Mouse (Mus musculus): Measurements from ENCODE around the gene Phyhd1. TPM values are rescaled to one million over a fixed set of nuclear protein-coding genes. Genes with fewer than 3 reads are reported as not detected.
A peak's percentile ranks its signal among the peaks of the same experiment; 100 is the strongest.

The Phyhd1 gene
- total RNA-seq (2021): 10 to 100 TPM; 10.4 to 18.7 TPM
- long read RNA-seq, experiment 1, transcript Phyhd1-204 (12 exons, 1,325 nt): major isoform, 5 of 11 reads
- long read RNA-seq, experiment 1, partial matches to known transcripts: 3 of 11 reads
- long read RNA-seq, experiment 1, other reads (novel, unspliced or antisense): 3 of 11 reads
- long read RNA-seq, experiment 2, partial matches to known transcripts: 1 of 5 reads
- long read RNA-seq, experiment 2, other reads (novel, unspliced or antisense): 3 of 5 reads

DNA sequence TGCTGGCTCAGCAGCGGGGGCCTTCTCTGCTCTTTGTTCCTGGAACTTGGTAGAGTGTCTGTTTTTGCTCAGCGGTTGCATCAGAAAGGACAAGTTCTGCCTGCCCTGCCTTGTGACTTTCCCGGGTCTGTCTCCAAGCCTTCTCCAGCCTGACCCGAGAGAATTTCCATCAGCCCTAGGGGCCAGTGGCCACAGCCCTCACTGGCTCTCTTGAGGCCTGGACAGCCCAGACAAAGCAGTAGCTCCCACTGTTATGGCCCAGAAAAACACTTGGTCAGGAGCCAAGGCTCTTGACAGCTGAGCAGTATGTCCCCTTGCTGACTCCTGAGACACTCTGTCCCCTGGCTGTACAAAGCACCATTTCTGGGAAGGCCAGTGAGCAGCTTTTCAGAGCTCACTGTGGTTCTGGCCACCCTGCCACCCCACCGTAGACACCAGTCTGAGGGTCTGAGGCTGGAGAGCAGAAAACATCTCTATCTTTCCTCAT lies at the start of gene Phyhd1:
Gene Phyhd1 (plus strand): TSS at position 437 of the 487 bp plus-strand sequence.
- peak; percentile 87 for DNase-seq (ENCODE audit: low spot score)

GRCm38 (mm10) chr2:30216293-30216692 lies 49.7 kb upstream of the Phyhd1 start:
- DNase-seq (ENCODE audit: low spot score): no peak

DNA sequence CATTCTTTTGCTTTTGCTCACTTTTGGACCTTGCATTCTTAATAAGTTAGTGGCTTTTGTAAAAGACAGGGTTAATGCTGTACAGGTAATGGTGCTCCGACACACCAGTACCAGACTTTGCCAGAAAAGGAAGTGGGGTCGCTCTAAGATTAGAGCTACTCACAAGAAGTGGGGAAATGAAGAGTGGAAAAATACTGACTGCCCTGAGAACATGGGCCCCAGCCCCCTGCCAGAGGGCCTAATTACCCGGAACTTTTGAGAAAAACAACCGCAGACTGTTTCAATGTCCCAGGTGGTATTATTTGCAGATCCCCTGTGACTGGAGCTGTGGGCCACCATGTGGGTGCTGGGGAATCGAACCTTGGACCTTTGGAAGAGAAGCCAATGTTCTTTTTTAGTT lies 30.4 kb upstream of the Phyhd1 start:
- DNase-seq (ENCODE audit: low spot score): no peak

GRCm38 (mm10) chr2:30236426-30237198 lies 29.4 kb upstream of the Phyhd1 start:
- no peak for DNase-seq (ENCODE audit: low spot score)

DNA sequence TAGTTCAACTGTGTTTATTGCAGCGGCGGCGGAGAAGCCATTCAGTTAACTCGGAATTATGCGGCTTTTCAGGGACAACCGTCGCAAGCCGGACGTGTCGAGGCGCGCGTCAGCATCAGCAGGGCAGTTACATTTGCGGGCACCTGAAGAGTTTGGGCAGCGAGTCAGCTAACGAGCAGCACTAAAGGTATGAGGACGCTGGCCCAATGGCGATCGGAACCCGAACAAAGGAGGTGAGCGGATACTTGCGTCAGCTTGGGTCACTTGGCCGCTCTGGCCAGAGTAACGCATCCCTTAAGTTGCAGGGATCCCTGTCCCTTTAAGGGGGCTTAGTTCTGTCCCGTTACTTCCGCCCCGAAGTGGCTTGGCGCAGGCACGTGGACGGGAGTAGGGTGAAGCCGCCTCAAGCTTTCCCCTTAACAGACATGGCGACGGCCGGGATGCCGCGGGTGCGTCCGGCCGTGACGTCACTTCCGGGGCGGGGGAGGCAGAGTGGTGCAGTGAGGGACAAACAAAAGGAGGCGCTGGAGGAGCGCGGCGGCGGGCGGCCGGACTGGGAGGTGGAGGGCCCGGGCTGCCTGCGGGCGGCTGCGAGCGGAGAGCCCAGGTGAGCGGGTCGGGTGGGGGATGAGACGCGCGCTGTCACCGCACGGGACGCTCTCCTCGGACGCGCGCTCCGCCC lies 28.7 kb upstream of the Phyhd1 start, which contains the start of gene Lrrc8a:
Gene Lrrc8a (plus strand): TSS at position 517 of the 682 bp plus-strand sequence.
- peak; percentile 100 for DNase-seq (ENCODE audit: low spot score)

DNA sequence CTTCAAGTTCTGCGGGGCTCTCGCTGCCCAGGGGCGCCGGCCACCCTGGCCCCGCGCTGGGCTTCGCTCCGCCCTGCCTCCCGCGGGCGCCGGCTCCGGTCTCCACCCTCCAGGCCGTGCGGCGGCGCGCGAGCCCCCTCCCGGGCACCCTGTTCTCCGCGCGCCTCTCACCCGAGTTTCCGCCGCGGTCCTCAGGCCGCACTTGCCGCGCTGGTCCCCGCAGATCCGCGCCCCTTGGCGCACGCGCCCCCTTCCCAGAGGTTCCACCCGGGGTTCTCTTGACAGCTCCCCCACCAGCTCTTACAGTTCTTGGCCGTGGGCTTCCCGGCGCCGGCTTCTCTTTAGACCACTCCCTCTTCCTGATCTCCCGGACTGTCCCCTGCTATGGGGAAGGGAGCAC lies 28.1 kb upstream of the Phyhd1 start:
- DNase-seq (ENCODE audit: low spot score): peak; percentile 59

DNA sequence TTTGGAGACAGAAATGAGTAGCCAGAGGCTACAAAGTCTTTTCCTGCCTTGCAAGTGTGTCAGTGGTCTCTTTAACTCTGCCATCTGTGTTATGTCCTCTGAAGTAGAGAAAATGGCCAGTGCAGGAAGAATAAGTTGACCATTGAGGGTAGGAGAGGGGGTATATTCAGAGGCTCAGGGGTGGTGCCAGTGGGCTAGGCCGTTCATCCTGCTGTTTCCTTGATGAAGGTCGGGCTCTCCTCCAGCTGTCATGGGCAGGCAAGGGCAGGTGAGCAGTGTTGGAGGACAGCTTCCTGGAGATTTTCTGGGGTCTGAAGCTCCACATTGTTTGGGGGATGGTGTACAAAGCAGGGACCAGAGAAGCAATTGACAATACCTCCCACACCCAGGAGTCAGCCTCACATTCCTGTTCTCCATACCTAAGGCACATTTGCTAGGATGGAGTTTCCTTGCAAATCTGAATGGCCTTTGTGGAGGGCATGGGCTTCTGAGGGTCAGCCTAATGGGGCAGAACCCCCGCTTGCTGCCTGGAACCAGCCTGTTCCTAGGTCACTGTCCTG lies 27.0 kb upstream of the Phyhd1 start:
- DNase-seq (ENCODE audit: low spot score): no peak

DNA sequence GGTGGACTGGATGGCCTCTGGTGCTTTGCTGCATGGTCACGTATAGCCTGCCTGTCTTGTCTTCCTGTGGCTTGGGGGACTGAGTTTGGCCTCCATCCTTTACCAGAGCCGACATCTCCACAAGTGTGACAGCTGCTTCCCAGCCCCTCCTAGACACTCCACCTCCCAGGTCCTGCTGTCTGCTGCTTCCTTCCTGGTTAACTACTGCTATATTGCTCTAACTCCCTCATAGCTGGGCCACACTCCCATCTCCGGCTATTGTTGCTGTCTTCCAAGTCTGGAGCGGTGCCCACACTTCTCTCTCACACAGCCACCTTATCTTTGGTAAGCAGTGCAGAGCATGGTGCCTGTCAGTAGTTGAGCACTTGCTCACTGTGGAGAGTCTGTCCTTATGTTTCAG lies 26.2 kb upstream of the Phyhd1 start:
- DNase-seq (ENCODE audit: low spot score): no peak

GRCm38 (mm10) chr2:30240267-30240666 lies 25.7 kb upstream of the Phyhd1 start, which contains the start of gene Gm28035:
Gm28035 (plus strand) TSS chr2:30240567.
- no peak for DNase-seq (ENCODE audit: low spot score)

DNA sequence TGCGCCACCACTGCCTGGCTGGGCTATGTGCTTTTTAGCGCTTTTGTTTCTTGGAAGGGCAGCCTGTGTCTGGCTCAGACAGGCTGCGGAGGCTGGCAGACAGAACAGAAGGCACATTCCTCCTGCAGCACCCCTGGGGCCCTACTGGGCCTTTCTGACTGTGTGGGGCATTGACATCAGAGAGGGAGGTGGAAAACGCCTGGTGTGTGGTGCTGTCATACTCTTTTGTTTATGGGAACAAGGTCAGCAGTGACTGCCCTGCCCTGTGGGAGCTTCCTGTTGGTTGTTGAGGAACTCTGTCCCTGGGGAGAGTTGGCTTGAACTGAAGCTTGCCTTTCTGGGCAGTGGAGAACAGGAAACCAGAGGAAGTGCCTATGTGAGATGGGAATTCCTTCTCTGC lies 23.5 kb upstream of the Phyhd1 start:
- DNase-seq (ENCODE audit: low spot score): peak; percentile 71

- DNase-seq (ENCODE audit: low spot score): no peak
Observed at GRCm38 (mm10) chr2:30243391-30243790, 22.6 kb upstream of the Phyhd1 start.

GRCm38 (mm10) chr2:30244595-30245178 lies 21.3 kb upstream of the Phyhd1 start:
- no peak for DNase-seq (ENCODE audit: low spot score)

GRCm38 (mm10) chr2:30247036-30247435 lies 19.0 kb upstream of the Phyhd1 start:
- DNase-seq (ENCODE audit: low spot score): no peak

DNA sequence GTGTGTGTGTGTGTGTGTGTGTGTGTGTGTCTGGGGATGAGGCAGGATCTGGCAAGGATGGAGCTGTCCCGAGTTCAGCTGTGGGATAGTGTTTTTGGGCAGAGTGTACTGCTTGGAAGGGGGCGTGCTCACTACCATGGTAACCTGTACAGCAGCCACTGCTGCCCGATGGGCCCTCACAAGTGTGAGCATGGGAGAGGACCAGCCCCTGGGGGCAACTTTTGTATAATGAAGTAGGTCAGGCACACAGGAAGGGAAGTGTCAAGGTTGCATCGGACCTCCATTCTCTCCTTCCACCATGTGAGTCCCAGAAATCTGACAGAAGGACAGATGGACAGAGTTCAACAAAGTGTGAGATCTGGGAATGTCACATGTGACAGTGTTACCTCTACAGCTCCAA lies 18.3 kb upstream of the Phyhd1 start:
- peak; percentile 9 for DNase-seq (ENCODE audit: low spot score)

- DNase-seq (ENCODE audit: low spot score): peak; percentile 8
Observed at GRCm38 (mm10) chr2:30249182-30249581, 16.8 kb upstream of the Phyhd1 start.

DNA sequence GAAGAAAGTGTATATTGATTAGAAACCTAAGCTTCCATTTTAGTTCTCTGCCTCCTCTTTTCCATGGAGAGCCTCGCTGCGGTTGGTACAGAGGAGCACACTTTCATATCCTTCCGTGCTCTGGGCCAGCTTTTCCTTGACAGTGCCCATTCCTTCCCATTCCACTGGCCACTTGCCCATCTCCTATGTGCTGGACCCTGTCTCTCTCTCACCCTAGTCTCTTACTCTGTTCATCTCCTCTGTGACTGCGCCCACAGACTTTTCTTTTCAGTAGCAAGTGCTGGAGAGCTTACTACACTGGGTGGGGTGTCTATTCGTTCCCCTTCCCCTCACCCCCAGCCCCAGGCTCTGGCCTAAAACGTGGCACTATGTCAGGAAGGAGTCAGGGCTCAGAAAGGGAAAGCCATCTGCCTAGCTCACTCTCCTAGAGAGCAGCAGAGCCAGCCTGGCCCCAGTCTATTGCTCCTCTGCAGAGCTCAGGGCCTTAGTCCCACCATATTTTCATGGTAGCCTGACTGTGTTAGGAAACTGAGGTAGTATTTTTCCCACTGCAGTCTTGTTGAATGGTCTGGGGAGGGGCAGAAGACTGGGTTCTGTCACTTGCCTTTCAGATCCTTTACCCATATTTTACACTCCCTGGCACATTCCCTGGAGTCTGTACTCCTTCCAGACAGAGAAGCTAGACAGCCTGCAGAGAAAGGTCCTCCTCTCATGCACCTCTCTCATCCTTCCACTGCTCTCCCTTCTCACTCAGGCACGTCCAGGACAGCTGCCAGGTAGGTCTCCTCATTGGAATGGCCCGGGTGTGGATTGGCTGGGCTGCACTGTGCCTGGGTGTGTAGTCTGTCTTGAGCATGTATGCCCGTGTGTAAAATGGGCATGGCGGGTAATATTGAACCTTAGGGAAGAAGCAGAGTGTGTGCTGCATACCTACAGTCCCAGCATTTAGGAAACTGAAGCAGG lies 15.6 kb upstream of the Phyhd1 start:
- DNase-seq (ENCODE audit: low spot score): peak; percentile 5

GRCm38 (mm10) chr2:30251417-30252104 lies 14.4 kb upstream of the Phyhd1 start:
- DNase-seq (ENCODE audit: low spot score): peak; percentile 28

DNA sequence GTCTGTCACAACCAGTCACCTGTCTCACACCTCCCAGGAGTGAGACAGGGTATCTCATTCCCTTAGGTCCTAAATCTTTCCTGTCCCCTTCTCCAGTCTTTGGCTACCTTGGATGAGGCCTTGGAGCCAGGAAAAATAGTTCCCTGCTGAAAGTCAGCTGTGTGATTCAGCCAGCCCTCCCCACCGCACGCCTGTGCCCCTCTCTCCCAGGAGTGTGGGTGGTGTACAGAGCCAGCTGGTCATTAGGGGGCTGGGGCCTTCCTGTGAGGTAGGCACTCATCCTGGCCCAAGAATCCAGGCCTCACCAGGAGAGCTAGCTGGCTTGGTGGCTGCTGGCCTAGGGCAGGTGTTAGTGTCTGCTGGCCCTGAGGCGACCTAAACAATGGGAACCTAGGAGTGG lies 13.5 kb upstream of the Phyhd1 start:
- no peak for DNase-seq (ENCODE audit: low spot score)

- no peak for DNase-seq (ENCODE audit: low spot score)
Observed at GRCm38 (mm10) chr2:30253809-30254208, 12.2 kb upstream of the Phyhd1 start.
